Mouse (Mus musculus): ENCODE data around the gene Trmt44.

GRCm38 (mm10) chr5:35566632-35567031 is 8.2 kb downstream of the Trmt44 start:
- no peak for TF ChIP-seq CTCF (IDR thresholded peaks at IDR 0.05; ENCODE audit: control insufficient read depth, insufficient read depth, insufficient replicate concordance, low read depth, low read length)
- TF ChIP-seq POLR2A (IDR thresholded peaks at IDR 0.05; ENCODE audit: control insufficient read depth, low read depth, low read length) = no peak
